Mouse (Mus musculus): Measurements from ENCODE around the gene Mfsd9. TPM values are rescaled to one million over a fixed set of nuclear protein-coding genes. Genes with fewer than 3 reads are reported as not detected.
"Not testable (repeated sequence)": the region's sequence is repeated elsewhere in the genome, so short reads cannot be mapped to it uniquely, and the experiment has no call there.

The Mfsd9 gene
- polyA plus RNA-seq, 1 experiment from 2014 or later = 4.2 TPM

DNA sequence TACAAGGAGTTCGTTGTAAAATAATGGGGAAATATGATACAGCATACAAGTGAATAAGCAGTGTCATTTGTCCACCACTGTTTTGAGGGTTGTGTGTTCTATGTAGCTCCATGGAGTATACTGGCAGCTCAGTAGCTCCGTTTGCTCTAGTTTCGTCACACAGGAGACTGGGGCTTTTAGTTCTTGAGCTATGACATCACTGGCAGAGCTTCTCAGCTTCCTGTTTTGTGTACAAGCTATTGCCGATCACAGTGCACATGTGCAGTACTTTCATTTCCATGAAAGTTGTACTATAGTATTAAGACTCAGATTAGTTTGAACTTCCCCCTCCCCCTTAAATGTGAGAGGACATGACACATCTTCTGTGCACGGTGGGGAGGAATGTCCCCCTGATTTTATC, 44.4 kb downstream of the Mfsd9 start:
- H3K9me3 ChIP-seq (ENCODE audit: control insufficient read depth, low read length) = no peaks in the 10 kb centered on the region
- H3K27me3 ChIP-seq (replicated peaks; ENCODE audit: control insufficient read depth, insufficient read depth, low read length) = no peaks in the 10 kb centered on the region
- no peak overlapping the region for H3K9ac ChIP-seq (ENCODE audit: low read length)
- WGBS = 75% methylated on average over 5 of the region's 5 CpGs
- H3K4me3 ChIP-seq (ENCODE audit: low read depth, low read length) = no peak overlapping the region
- H3K27ac ChIP-seq (ENCODE audit: low read depth) = no peak overlapping the region
- H3K36me3 ChIP-seq (ENCODE audit: control insufficient read depth, insufficient read depth, low read length) = no peaks in the 10 kb centered on the region
- H3K4me1 ChIP-seq (replicated peaks; ENCODE audit: control insufficient read depth, insufficient read depth, low read length) = no peaks in the 10 kb centered on the region
- ATAC-seq (replicated peaks; ENCODE audit: low FRiP score, low TSS enrichment, low read depth) = no peak
- no peak for DNase-seq (ENCODE audit: low spot score)
- no peak overlapping the region for H3K4me2 ChIP-seq (ENCODE audit: low read length)

DNA sequence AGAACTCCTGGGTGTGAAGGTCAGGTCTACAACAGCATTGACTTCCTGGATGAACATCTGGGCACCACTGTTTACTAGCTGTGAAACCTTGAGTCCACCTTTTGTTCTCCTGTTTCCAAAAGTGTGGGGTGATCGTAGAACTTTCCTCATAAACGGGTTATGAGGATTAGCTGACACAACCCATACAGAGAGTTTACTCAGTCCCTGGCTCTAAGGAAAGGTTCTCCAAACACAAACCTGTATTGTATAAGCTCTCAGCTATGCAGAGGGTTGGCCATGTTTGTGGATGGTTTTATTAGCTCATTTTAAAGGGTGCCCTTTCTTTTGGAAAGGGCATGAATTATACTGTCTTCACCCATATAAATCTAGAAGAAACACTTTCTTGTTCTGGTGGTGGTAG, 49.7 kb downstream of the Mfsd9 start:
- Histone ChIP-seq H3K9ac (ENCODE audit: low read length) (no peak overlapping the region), H3K4me3 (ENCODE audit: low read depth, low read length) (no peak overlapping the region), H3K4me1 (replicated peaks; ENCODE audit: control insufficient read depth, insufficient read depth, low read length) (no peaks in the 10 kb centered on the region), H3K27ac (ENCODE audit: low read depth) (no peak overlapping the region), H3K4me2 (ENCODE audit: low read length) (no peak overlapping the region), H3K9me3 (ENCODE audit: control insufficient read depth, low read length) (no peaks in the 10 kb centered on the region), H3K27me3 (replicated peaks; ENCODE audit: control insufficient read depth, insufficient read depth, low read length) (no peaks in the 10 kb centered on the region), H3K36me3 (ENCODE audit: control insufficient read depth, insufficient read depth, low read length) (no peaks in the 10 kb centered on the region)
- DNase-seq (ENCODE audit: low spot score) (no peak), ATAC-seq (replicated peaks; ENCODE audit: low FRiP score, low TSS enrichment, low read depth) (no peak)
- 52% methylated on average over 2 of the region's 2 CpGs for WGBS

DNA sequence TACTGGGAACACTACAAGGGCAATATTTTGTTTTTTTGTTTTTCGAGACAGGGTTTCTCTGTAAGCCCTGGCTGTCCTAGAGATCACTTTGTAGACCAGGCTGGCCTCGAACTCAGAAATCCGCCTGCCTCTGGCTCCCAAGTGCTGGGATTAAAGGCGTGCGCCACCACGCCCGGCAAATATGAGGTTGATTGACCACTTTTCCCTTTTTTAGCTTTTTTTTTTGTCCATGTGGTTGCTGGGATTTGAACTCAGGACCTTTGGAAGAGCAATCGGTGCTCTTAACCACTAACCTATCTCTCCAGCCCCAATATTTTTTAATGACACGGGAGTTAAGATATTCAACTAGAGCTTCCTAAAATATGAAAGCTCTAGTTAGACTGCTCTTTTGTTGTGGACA, 52.2 kb downstream of the Mfsd9 start:
- not testable (repeated sequence) for H3K27ac ChIP-seq (ENCODE audit: low read depth); H3K9ac ChIP-seq (ENCODE audit: low read length); H3K4me1 ChIP-seq (replicated peaks; ENCODE audit: control insufficient read depth, insufficient read depth, low read length); H3K36me3 ChIP-seq (ENCODE audit: control insufficient read depth, insufficient read depth, low read length); H3K4me3 ChIP-seq (ENCODE audit: low read depth, low read length); H3K9me3 ChIP-seq (ENCODE audit: control insufficient read depth, low read length); H3K4me2 ChIP-seq (ENCODE audit: low read length); ATAC-seq (replicated peaks; ENCODE audit: low FRiP score, low TSS enrichment, low read depth); DNase-seq (ENCODE audit: low spot score); H3K27me3 ChIP-seq (replicated peaks; ENCODE audit: control insufficient read depth, insufficient read depth, low read length)
- WGBS = 95% methylated on average over 9 of the region's 9 CpGs

DNA sequence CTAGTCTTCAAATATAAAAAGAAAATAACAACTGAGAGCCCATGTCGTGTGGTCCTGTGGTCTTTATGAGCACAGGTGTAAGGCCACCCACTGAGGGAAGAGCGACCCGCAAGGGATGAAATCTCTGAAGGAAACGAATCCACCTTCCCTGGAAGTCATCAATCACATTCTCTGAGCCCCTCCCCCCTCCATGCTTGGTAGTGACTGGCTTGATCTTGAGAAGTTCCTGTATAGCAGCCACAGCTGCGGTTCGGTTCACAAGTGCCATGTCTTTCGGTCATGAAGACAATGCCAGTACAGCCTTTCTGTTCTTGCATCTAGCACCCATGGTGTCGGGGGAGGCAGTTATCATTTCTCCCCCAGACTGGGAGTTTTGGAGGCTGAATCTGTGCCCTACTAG, 52.8 kb downstream of the Mfsd9 start:
- WGBS = 68% methylated on average over 8 of the region's 8 CpGs
- DNase-seq (ENCODE audit: low spot score) = no peak
- H3K27ac ChIP-seq (ENCODE audit: low read depth) = no peak overlapping the region
- no peaks in the 10 kb centered on the region for H3K36me3 ChIP-seq (ENCODE audit: control insufficient read depth, insufficient read depth, low read length)
- no peak overlapping the region for H3K4me2 ChIP-seq (ENCODE audit: low read length)
- no peaks in the 10 kb centered on the region for H3K4me1 ChIP-seq (replicated peaks; ENCODE audit: control insufficient read depth, insufficient read depth, low read length)
- ATAC-seq (replicated peaks; ENCODE audit: low FRiP score, low TSS enrichment, low read depth) = no peak
- no peaks in the 10 kb centered on the region for H3K27me3 ChIP-seq (replicated peaks; ENCODE audit: control insufficient read depth, insufficient read depth, low read length)
- H3K4me3 ChIP-seq (ENCODE audit: low read depth, low read length) = no peak overlapping the region
- no peaks in the 10 kb centered on the region for H3K9me3 ChIP-seq (ENCODE audit: control insufficient read depth, low read length)
- no peak overlapping the region for H3K9ac ChIP-seq (ENCODE audit: low read length)

DNA sequence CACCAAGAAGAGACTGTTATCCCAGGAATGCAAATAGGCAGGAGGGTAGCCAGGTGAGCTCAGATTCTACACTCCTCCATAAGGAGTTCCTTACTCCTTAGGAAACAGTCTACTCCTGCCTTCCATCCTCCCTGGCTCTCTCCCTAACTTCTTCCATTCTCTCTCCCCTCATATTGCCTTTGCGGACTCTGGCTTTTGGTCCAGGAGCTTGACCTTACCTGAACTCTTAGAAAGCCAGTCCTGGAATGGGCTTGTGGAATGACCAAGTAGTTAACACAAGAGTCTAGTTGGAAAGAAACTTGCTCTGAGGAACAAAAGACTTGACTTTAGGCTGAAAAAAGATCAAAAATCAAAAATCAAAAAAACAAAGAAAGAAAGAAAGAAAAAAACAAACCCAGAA, 61.9 kb downstream of the Mfsd9 start:
- no peak for ATAC-seq (replicated peaks; ENCODE audit: low FRiP score, low TSS enrichment, low read depth)
- no peaks in the 10 kb centered on the region for H3K4me1 ChIP-seq (replicated peaks; ENCODE audit: control insufficient read depth, insufficient read depth, low read length)
- H3K27ac ChIP-seq (ENCODE audit: low read depth) = no peak overlapping the region
- H3K4me3 ChIP-seq (ENCODE audit: low read depth, low read length) = no peak overlapping the region
- H3K27me3 ChIP-seq (replicated peaks; ENCODE audit: control insufficient read depth, insufficient read depth, low read length) = no peaks in the 10 kb centered on the region
- 95% methylated on average over 1 of the region's 1 CpGs for WGBS
- no peaks in the 10 kb centered on the region for H3K36me3 ChIP-seq (ENCODE audit: control insufficient read depth, insufficient read depth, low read length)
- no peak for DNase-seq (ENCODE audit: low spot score)
- no peak overlapping the region for H3K4me2 ChIP-seq (ENCODE audit: low read length)
- no peaks in the 10 kb centered on the region for H3K9me3 ChIP-seq (ENCODE audit: control insufficient read depth, low read length)
- no peak overlapping the region for H3K9ac ChIP-seq (ENCODE audit: low read length)

DNA sequence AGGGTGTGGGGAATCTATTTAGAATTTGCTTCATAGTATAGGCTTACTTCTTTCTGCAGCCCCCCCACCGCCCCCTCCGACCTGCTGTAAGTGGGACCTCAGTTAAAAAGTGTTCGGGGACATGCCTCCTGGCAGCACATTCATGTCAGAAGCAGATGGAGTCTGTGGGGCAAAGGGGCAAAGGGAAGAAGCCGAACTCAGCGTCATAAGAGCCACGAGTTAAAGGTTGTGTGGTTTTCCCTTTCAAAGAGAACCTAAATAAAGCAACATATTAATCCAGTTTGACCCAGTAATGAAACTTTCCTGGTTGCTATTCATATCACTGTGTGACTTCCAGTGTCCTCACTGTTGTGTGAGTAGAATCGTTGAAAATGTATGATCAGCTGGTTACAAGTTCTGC, 63.1 kb downstream of the Mfsd9 start:
- H3K36me3 ChIP-seq (ENCODE audit: control insufficient read depth, insufficient read depth, low read length) = no peaks in the 10 kb centered on the region
- H3K27ac ChIP-seq (ENCODE audit: low read depth) = no peak overlapping the region
- DNase-seq (ENCODE audit: low spot score) (no peak), ATAC-seq (replicated peaks; ENCODE audit: low FRiP score, low TSS enrichment, low read depth) (no peak)
- H3K4me3 ChIP-seq (ENCODE audit: low read depth, low read length) = no peak overlapping the region
- H3K4me2 ChIP-seq (ENCODE audit: low read length) = no peak overlapping the region
- no peaks in the 10 kb centered on the region for H3K27me3 ChIP-seq (replicated peaks; ENCODE audit: control insufficient read depth, insufficient read depth, low read length)
- no peak overlapping the region for H3K9ac ChIP-seq (ENCODE audit: low read length)
- H3K4me1 ChIP-seq (replicated peaks; ENCODE audit: control insufficient read depth, insufficient read depth, low read length) = no peaks in the 10 kb centered on the region
- 87% methylated on average over 7 of the region's 7 CpGs for WGBS
- no peaks in the 10 kb centered on the region for H3K9me3 ChIP-seq (ENCODE audit: control insufficient read depth, low read length)

DNA sequence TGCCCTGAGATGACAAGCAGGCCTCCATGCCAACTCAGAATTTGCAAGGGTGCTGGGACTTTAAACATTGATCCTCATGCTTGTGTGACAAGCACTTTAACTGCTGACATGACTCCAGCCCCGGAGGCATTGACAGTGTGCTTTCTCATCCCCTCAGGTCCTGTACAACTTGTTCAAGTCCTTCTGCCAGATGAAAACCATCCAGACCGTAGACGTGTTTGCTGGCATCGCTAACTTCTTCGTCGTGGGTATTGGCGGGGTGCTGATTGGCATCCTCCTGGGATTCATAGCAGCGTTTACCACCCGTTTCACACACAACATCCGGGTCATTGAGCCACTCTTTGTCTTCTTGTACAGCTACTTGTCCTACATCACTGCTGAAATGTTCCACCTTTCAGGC, 64.4 kb downstream of the Mfsd9 start:
- ATAC-seq (replicated peaks; ENCODE audit: low FRiP score, low TSS enrichment, low read depth) (no peak), DNase-seq (ENCODE audit: low spot score) (no peak)
- H3K27me3 ChIP-seq (replicated peaks; ENCODE audit: control insufficient read depth, insufficient read depth, low read length) = no peaks in the 10 kb centered on the region
- no peak overlapping the region for H3K27ac ChIP-seq (ENCODE audit: low read depth)
- 94% methylated on average over 10 of the region's 10 CpGs for WGBS
- no peaks in the 10 kb centered on the region for H3K36me3 ChIP-seq (ENCODE audit: control insufficient read depth, insufficient read depth, low read length)
- H3K4me1 ChIP-seq (replicated peaks; ENCODE audit: control insufficient read depth, insufficient read depth, low read length) = no peaks in the 10 kb centered on the region
- no peak overlapping the region for H3K4me3 ChIP-seq (ENCODE audit: low read depth, low read length)
- H3K9ac ChIP-seq (ENCODE audit: low read length) = no peak overlapping the region
- H3K4me2 ChIP-seq (ENCODE audit: low read length) = no peak overlapping the region
- H3K9me3 ChIP-seq (ENCODE audit: control insufficient read depth, low read length) = no peaks in the 10 kb centered on the region

Other genes starting within 250 kb of the Mfsd9 start
- gene Slc9a4, start 210.6 kb downstream of the Mfsd9 start, polyA plus RNA-seq (2014; fragmentation: Nextera tagmentation; extraction: Ambion mirVana) = not detected in 2 replicates
- 0.16 and 0.20 TPM in 2 replicates for gene Slc9a2, start 110.1 kb downstream of the Mfsd9 start, polyA plus RNA-seq (2014; fragmentation: Nextera tagmentation; extraction: Ambion mirVana)
- 0.19 and 0.30 TPM in 2 replicates for gene Tmem182, start 14.9 kb upstream of the Mfsd9 start, polyA plus RNA-seq (2014; fragmentation: Nextera tagmentation; extraction: Ambion mirVana)

All from intestine, embryonic 14.5 days (tissue).